Mouse (Mus musculus): ENCODE data around the gene Lgi4.

- TF ChIP-seq CTCF (IDR thresholded peaks at IDR 0.05; ENCODE audit: low read depth, low read length) (no peak), POLR2AphosphoS5 (IDR thresholded peaks at IDR 0.05; ENCODE audit: insufficient replicate concordance, low read depth, low read length) (no peak), GATA1 (IDR thresholded peaks at IDR 0.05; ENCODE audit: borderline replicate concordance, low read length) (no peak)
Observed at GRCm38 (mm10) chr7:31050487-31050886, 8.7 kb upstream of the Lgi4 start.
